Mouse (Mus musculus): ENCODE measurements around the gene Nav2.

Nav2 gene

GRCm38 (mm10) chr7:48930399-48930798, 21.9 kb downstream of the Nav2 start:
- in situ Hi-C loops (cut with MseI, MboI), result no loop called here

DNA sequence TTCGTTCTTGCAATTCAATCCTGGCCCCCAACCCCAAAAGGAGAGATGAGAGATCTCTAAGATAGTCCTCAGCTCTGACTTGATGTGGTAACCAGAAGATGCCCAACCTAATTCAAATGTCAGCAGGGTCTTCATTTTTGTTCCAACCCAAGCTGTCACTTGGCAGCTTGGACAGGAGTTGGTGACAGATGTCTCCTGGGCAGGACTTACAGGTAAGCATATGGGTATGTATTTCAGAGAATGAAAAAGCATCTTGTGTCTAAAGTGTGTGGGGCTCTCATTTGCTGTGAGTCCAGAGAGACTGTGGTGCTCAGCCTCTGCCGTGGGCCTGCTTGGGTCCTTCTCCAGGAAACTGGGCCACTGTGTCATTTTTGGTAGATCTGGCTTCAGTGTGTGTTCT, 23.6 kb downstream of the Nav2 start:
- in situ Hi-C loops (cut with MseI, MboI), result no loop called here

- in situ Hi-C loops (cut with MseI, MboI), result no loop called here
Measured at GRCm38 (mm10) chr7:48934816-48935215, 26.3 kb downstream of the Nav2 start.

DNA sequence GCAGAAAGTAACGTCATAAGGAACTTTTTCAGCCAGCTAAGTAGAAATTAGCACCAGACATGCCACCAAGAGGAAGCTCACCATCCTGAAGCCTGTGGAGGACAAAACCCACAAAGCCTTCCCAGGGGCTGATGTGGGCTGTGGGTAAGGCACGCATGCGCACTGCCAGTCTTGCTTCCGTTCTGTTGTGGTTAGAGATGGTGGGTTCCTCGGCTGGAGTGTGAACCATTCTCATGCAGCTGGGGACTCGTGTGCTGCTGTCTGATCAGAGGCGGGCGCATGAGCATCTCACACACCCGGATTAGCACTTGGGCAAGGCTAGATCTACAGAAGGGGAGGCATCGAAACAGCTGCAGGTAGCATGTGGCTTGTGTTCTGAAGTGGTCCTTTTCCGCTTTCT, 29.0 kb downstream of the Nav2 start:
- in situ Hi-C loops (cut with MseI, MboI), result no loop called here

GRCm38 (mm10) chr7:48938190-48938589, 29.7 kb downstream of the Nav2 start:
- in situ Hi-C loops (cut with MseI, MboI), result no loop called here

- in situ Hi-C loops (cut with MseI, MboI), result no loop called here
Measured at GRCm38 (mm10) chr7:48948381-48949108, 40.0 kb downstream of the Nav2 start.

DNA sequence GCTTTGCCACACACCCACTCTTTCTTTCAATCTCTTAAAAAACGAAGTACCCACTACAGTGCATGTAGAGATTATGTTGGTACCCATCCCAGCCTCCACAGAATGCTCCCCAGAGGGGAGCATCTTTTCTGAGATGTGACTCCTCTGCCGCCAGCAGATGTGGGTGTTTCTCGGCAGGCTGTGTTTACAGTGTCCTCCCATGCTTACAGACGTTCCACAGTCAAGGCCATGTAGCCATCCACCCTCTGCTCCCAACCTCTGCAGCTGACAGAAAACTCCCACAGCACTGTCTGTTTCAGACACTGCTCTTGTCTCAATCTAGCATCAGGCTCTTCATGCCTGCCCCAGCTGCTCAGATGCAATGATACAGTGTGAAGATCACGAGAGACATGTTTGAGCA, 46.0 kb downstream of the Nav2 start:
- in situ Hi-C loops (cut with MseI, MboI), result no loop called here

- in situ Hi-C loops (cut with MseI, MboI), result no loop called here
Measured at GRCm38 (mm10) chr7:48958528-48959315, 50.2 kb downstream of the Nav2 start.

DNA sequence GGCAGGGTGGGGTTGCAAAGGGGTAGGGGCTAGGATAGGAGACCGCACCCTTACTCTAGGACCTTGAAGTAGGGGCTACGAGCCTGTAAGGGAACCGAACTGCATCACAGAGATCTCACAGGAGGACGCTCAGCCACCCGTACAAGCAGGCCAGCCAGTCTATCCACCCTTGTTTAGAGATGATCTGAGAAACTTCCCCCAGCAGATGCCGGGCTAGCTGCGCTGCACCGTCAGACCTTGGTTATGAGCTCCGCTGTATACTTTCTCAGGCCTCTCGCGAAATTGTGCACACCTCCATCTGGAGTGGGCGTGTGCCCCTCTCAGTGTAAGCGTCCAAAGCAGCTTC, 50.8 kb downstream of the Nav2 start:
- in situ Hi-C loops (cut with MseI, MboI), result no loop called here

DNA sequence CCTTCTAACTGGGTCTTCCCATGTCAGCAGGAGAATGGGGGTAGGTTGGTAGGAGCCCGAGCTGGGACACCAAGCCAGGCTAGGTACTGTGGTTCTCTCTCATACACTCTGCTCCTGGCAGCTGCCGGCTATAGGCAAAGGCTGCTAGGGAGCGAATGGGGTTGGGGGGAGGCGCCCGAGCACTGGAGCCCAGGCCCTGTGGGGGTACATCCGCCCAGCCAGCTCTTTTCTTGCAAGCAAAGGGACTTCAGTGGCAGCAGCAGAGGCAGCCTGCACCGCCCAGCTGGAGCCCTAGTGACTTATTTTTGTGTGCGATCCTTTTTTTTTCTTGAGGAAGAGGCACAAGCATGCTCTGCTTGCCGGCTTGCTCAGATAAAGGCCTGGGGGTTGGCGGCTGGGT, 51.6 kb downstream of the Nav2 start:
- in situ Hi-C loops (cut with MseI, MboI), result no loop called here

DNA sequence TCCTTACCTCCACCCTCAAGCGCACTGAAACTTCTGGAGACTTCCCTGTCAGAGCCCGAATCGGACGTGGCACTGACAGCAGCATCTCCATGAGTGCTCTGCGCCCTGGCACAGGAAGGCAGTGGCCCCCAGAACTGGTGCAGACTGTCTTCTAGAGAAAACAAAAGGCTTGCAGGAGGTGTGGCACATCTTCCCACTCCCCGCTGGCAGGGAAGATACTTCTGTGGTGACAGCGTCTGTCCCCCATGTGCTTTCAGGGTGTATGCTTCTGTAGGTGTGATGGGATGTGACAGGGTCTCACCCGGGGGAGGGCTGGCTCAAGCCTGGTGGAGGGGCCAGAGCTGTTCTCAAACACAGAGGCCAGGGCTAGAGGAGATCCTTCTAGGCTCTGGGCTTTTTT, 53.0 kb downstream of the Nav2 start:
- in situ Hi-C loops (cut with MseI, MboI), result no loop called here

DNA sequence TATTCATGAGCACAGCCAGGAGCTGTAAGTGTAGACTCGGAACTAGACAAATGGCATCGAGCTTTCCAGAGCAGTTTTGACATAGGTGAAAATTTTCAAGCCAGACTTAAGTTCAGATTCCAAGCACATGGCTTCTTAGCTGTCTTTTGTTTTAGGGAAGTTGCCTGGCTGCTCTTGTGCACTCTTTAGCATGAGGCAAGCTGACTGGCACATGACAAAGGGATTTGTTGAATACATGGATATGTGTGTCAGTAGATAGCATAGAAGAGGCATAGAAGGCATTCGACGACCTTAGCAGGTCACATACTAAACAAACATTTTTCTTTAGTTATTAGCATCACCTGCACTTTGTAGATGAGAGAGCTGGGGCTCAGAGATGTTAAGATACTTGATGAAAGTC, 53.4 kb downstream of the Nav2 start:
- in situ Hi-C loops (cut with MseI, MboI), result no loop called here

DNA sequence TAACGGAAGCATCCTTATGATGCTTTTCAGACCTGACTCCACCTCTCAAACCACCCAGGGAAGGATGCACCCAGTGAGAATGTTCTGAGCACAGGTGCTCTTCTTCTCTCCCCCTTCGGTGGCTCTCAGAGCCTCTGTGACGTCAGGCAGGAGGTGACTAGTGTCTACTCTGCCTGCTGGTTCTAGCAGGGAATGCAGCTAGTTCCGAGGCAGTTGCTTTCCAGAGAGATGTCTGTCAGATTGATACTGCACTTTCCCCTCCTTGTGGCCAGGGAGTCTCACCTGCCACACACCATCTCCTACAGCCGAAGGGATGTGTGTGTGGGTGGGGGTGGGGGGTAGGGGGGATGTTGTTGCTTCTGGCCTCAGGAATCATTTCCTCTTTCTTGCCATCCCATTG, 54.6 kb downstream of the Nav2 start:
- in situ Hi-C loops (cut with MseI, MboI), result no loop called here

GRCm38 (mm10) chr7:48963554-48963953, 55.0 kb downstream of the Nav2 start:
- in situ Hi-C loops (cut with MseI, MboI), result no loop called here

DNA sequence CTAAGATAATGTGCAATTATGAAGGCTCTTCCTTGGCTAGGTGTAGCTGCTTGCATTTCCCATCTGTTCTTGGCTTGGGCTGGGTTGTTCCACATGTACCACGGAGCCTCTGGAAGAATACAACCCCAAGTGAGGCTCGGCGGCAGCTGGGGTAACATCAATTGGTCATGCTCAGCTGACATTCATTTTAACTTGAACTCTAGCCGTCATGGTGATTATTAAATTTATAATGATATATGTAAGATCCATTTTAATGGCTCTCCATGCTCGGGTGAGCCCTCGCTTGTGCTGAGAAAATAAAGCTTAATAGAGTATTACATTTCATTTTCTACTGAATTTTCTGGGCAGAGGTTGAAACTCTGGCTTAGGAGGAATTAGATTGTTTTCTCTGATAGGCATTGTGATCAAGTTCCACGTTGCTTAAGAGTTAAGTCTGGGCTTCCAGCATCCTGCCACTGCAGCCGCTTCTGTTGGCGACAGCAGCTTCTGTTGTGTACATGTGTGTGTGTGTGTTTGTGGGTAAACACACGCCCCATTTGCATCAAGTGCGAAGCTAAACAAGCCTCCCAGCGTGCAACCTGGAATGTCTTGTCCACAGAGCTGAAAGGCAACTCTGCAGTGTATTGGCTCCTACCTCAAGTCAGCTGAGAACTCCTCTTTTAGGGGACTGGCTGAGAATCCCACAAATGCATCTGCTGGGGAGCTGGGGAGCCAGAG, 57.4 kb downstream of the Nav2 start:
- in situ Hi-C loops (cut with MseI, MboI), result no loop called here

GRCm38 (mm10) chr7:48981013-48981412, 72.5 kb downstream of the Nav2 start:
- in situ Hi-C loops (cut with MseI, MboI), result no loop called here

DNA sequence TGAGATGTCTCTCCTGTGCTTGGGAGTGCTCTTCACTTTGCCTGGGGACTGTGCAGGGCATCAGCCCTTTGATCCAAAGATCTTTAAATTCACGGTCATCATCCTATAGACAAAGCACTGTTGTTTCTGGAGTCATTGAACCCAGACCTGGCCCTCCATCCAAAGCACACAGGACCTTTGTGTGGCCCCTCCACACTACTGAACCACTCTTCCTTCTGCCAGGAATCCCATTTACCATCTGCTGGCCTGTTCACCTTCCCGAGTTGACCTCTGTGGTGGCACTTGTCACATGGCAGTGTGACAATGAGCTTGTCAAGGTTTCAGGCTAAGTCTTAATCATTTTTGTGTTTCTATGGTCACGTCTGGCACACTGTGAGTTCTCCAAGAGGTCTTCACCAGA, 73.3 kb downstream of the Nav2 start:
- in situ Hi-C loops (cut with MseI, MboI), result no loop called here

DNA sequence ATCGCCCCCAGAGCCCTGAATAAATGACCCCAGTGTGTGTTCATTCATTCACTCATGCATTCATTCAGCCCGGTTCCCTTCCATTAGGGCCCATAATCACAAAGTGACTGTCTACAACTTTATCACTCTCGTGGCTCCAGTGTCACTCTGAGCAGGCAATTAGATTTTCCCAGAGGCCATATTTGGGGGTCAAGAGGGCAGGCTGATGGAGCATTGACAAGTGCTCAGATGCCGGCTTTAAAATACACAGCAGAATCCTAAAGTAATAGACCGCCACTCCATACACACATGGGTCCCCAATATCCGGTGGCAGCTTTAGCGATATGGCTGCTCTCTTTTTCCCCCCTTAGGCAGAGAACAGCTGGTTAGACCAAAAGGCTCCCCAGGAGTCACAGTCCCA, 74.1 kb downstream of the Nav2 start:
- in situ Hi-C loops (cut with MseI, MboI), result no loop called here

DNA sequence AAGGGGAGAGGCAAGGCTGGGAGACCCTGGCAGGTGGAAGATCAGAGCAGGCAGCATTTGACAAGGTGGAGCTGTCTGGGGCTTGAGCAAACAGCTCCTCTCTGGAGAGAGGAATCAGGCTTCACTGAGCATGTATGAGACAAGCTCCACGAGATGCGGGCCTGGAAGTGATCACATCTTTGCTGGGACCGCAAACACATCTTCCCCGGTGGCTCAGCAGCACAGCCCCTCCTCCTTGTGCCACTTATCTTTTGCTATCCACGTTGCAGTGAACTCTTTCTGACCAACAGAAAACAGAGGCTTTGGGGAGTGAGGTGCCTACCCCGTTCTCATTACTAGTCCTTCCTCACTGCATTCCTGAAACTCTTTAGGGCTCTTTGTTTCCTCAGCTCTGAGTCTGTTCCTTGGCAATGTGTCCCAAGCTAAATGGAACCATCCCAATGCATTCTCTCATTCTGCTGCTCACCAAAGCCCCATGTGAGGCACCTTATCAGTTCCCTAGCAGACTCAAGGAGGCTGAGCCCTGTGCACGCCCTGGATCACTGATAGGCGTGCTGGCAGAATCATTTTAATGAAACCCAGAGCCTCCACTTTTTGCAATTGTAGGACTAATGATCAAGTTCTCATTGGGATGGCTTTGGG, 83.5 kb downstream of the Nav2 start:
- in situ Hi-C loops (cut with MseI, MboI), result no loop called here

- in situ Hi-C loops (cut with MseI, MboI), result no loop called here
Measured at GRCm38 (mm10) chr7:48995171-48995570, 86.7 kb downstream of the Nav2 start.

GRCm38 (mm10) chr7:48995701-48996100, 87.2 kb downstream of the Nav2 start:
- in situ Hi-C loops (cut with MseI, MboI), result no loop called here

- in situ Hi-C loops (cut with MseI, MboI), result no loop called here
Measured at GRCm38 (mm10) chr7:48996829-48997228, 88.3 kb downstream of the Nav2 start.

Measured in mouse trophoblast stem cell (cell line).